Mouse (Mus musculus): ENCODE results near the gene Slc25a48. TPM values are rescaled to one million over a fixed set of nuclear protein-coding genes. Genes with fewer than 3 reads are reported as not detected.

Gene Slc25a48
- polyA plus RNA-seq, 1 experiment = 0.31 TPM

GRCm38 (mm10) chr13:56444996-56445395, 6.8 kb downstream of the Slc25a48 start:
- WGBS = 89% methylated on average over 6 of the region's 6 CpGs
- DNase-seq = no peak
- Histone ChIP-seq H3K36me3 (ENCODE audit: control insufficient read depth, insufficient read depth, low read length) (no peaks in the 10 kb centered on the region), H3K27ac (ENCODE audit: control insufficient read depth, insufficient read depth, low read length) (no peak overlapping the region), H3K4me1 (replicated peaks; ENCODE audit: control insufficient read depth, insufficient read depth, low read length) (no peaks in the 10 kb centered on the region), H3K27me3 (ENCODE audit: control insufficient read depth, insufficient read depth, low read length) (no peaks in the 10 kb centered on the region; the same call in 1 of the 2 replicates), H3K4me3 (ENCODE audit: control insufficient read depth, insufficient read depth, low read length) (no peak overlapping the region)
- TF ChIP-seq POLR2A (IDR thresholded peaks at IDR 0.05; ENCODE audit: control insufficient read depth, extremely low read depth, insufficient read depth, low read length, poor library complexity) (no peak), CTCF (IDR thresholded peaks at IDR 0.05; ENCODE audit: borderline replicate concordance, control insufficient read depth, extremely low read depth, insufficient read depth, low read length, poor library complexity) (no peak)

- Histone ChIP-seq H3K27me3 (ENCODE audit: control insufficient read depth, insufficient read depth, low read length) (no peaks in the 10 kb centered on the region; the same call in 1 of the 2 replicates), H3K4me3 (ENCODE audit: control insufficient read depth, insufficient read depth, low read length) (no peak overlapping the region), H3K36me3 (ENCODE audit: control insufficient read depth, insufficient read depth, low read length) (no peaks in the 10 kb centered on the region), H3K27ac (ENCODE audit: control insufficient read depth, insufficient read depth, low read length) (no peak overlapping the region), H3K4me1 (replicated peaks; ENCODE audit: control insufficient read depth, insufficient read depth, low read length) (no peaks in the 10 kb centered on the region)
- TF ChIP-seq CTCF (IDR thresholded peaks at IDR 0.05; ENCODE audit: borderline replicate concordance, control insufficient read depth, extremely low read depth, insufficient read depth, low read length, poor library complexity) (no peak), POLR2A (IDR thresholded peaks at IDR 0.05; ENCODE audit: control insufficient read depth, extremely low read depth, insufficient read depth, low read length, poor library complexity) (no peak)
- DNase-seq = no peak
- WGBS = 65% methylated on average over 10 of the region's 10 CpGs
Observed at GRCm38 (mm10) chr13:56449239-56450030, 11.3 kb downstream of the Slc25a48 start.

DNA sequence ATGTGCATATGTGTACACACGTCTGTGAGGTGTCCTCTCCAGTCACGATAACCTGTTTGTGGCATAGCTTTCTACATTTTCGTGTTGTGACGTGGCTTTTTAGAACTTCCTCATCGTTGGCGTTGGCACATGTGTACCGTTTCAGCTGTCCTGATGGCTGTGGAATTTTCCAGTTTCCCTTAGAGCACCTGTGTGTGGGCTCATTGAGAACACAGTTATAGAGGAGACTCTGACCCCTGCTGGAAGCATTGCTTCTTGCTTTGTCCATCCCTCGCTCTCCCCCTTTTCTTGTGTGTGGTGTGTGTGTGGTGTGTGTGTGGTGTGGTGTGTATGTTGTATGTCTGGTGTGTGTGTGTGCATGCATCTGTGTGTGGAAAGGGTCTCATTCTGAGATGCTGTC, 11.9 kb downstream of the Slc25a48 start:
- Histone ChIP-seq H3K36me3 (ENCODE audit: control insufficient read depth, insufficient read depth, low read length) (no peaks in the 10 kb centered on the region), H3K27ac (ENCODE audit: control insufficient read depth, insufficient read depth, low read length) (no peak overlapping the region), H3K4me3 (ENCODE audit: control insufficient read depth, insufficient read depth, low read length) (no peak overlapping the region), H3K4me1 (replicated peaks; ENCODE audit: control insufficient read depth, insufficient read depth, low read length) (no peaks in the 10 kb centered on the region), H3K27me3 (ENCODE audit: control insufficient read depth, insufficient read depth, low read length) (no peaks in the 10 kb centered on the region; the same call in 1 of the 2 replicates)
- TF ChIP-seq POLR2A (IDR thresholded peaks at IDR 0.05; ENCODE audit: control insufficient read depth, extremely low read depth, insufficient read depth, low read length, poor library complexity) (no peak), CTCF (IDR thresholded peaks at IDR 0.05; ENCODE audit: borderline replicate concordance, control insufficient read depth, extremely low read depth, insufficient read depth, low read length, poor library complexity) (no peak)
- 46% methylated on average over 8 of the region's 8 CpGs for WGBS
- DNase-seq = no peak

DNA sequence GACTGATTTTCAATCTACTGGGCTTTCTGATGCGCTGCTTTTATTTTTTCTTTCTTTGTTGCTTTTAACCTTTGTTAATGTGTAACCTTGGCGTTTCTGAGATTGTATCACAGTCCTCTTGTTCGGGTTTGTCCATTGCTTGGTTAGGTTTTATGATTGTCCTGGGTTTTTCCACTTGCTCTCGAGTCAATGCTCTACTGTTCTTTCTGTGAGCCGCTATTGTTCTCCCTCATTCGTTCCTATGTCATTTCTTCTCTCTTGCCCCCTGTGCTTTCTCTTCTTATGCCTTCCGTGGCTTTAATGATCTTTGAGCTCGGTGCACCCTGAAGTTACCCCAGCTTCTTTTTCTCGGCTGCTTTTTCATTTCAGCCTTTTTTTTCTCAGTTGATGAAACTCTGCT, 19.8 kb downstream of the Slc25a48 start:
- H3K4me3 ChIP-seq (ENCODE audit: control insufficient read depth, insufficient read depth, low read length) = no peak overlapping the region
- no peaks in the 10 kb centered on the region for H3K36me3 ChIP-seq (ENCODE audit: control insufficient read depth, insufficient read depth, low read length)
- H3K27ac ChIP-seq (ENCODE audit: control insufficient read depth, insufficient read depth, low read length) = no peak overlapping the region
- WGBS = 53% methylated on average over 9 of the region's 9 CpGs
- no peaks in the 10 kb centered on the region for H3K4me1 ChIP-seq (replicated peaks; ENCODE audit: control insufficient read depth, insufficient read depth, low read length)
- no peaks in the 10 kb centered on the region for H3K27me3 ChIP-seq (ENCODE audit: control insufficient read depth, insufficient read depth, low read length)
- TF ChIP-seq POLR2A (IDR thresholded peaks at IDR 0.05; ENCODE audit: control insufficient read depth, extremely low read depth, insufficient read depth, low read length, poor library complexity) (no peak), CTCF (IDR thresholded peaks at IDR 0.05; ENCODE audit: borderline replicate concordance, control insufficient read depth, extremely low read depth, insufficient read depth, low read length, poor library complexity) (no peak)
- DNase-seq = no peak

DNA sequence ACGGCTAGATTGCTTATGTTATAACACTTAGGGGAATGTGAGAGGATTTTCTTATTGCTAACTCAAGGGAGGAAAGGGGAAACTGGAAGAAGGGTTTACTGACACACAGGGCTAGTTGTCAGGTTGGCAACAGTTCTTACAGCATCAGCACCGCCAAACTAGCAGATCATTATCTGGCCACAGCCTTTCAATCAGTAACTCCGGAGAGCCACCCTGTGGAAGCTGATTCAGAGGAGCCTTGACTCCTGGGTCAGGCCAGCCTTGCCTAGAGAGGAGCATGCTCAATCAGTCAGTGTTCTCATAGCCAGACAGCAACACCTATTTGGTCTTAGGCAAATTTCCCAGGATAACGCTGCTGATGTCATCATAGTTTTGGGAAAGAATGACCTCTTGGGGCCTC, 23.3 kb downstream of the Slc25a48 start:
- no peaks in the 10 kb centered on the region for H3K27me3 ChIP-seq (ENCODE audit: control insufficient read depth, insufficient read depth, low read length)
- no peak overlapping the region for H3K27ac ChIP-seq (ENCODE audit: control insufficient read depth, insufficient read depth, low read length)
- no peaks in the 10 kb centered on the region for H3K36me3 ChIP-seq (ENCODE audit: control insufficient read depth, insufficient read depth, low read length)
- H3K4me3 ChIP-seq (ENCODE audit: control insufficient read depth, insufficient read depth, low read length) = no peak overlapping the region
- DNase-seq = no peak
- 86% methylated on average over 4 of the region's 4 CpGs for WGBS
- no peaks in the 10 kb centered on the region for H3K4me1 ChIP-seq (replicated peaks; ENCODE audit: control insufficient read depth, insufficient read depth, low read length)
- TF ChIP-seq CTCF (IDR thresholded peaks at IDR 0.05; ENCODE audit: borderline replicate concordance, control insufficient read depth, extremely low read depth, insufficient read depth, low read length, poor library complexity) = no peak

DNA sequence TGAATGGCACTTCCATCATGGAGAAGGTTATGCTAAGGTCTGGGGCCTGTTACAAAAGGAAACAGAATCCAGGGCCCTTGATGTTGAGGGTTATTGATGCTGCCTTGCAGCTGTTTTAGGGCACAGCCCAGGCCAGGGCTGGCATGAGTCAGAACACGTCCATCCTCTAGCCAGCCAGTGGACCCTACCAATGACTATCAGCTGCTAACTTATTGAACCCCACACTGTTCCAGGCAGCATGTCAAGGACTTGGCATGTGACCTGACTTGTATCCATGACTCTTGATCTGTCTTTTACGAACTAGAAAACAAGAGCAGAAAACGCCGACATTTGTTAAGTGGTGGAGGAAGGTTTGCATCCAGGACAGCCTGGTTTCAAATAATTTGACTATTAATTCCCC, 24.6 kb downstream of the Slc25a48 start:
- 94% methylated on average over 4 of the region's 4 CpGs for WGBS
- TF ChIP-seq POLR2A (IDR thresholded peaks at IDR 0.05; ENCODE audit: control insufficient read depth, extremely low read depth, insufficient read depth, low read length, poor library complexity) = no peak
- TF ChIP-seq CTCF (IDR thresholded peaks at IDR 0.05; ENCODE audit: borderline replicate concordance, control insufficient read depth, extremely low read depth, insufficient read depth, low read length, poor library complexity) = no peak
- Histone ChIP-seq H3K4me1 (replicated peaks; ENCODE audit: control insufficient read depth, insufficient read depth, low read length) (no peaks in the 10 kb centered on the region), H3K4me3 (ENCODE audit: control insufficient read depth, insufficient read depth, low read length) (no peak overlapping the region), H3K27me3 (ENCODE audit: control insufficient read depth, insufficient read depth, low read length) (no peaks in the 10 kb centered on the region), H3K27ac (ENCODE audit: control insufficient read depth, insufficient read depth, low read length) (no peak overlapping the region), H3K36me3 (ENCODE audit: control insufficient read depth, insufficient read depth, low read length) (no peaks in the 10 kb centered on the region)
- no peak for DNase-seq
